Mouse (Mus musculus): ENCODE data around the gene Fam186b. TPM values are rescaled to one million over a fixed set of nuclear protein-coding genes. Genes with fewer than 3 reads are reported as not detected.
A peak's percentile ranks its signal among the peaks of the same experiment; 100 is the strongest.
"Not testable (repeated sequence)": the region's sequence is repeated elsewhere in the genome, so short reads cannot be mapped to it uniquely, and the experiment has no call there.

Gene Fam186b
- polyA plus RNA-seq, 1 experiment, result 0.06 TPM

GRCm38 (mm10) chr15:99248972-99249371 lies 46.7 kb downstream of the Fam186b start:
- Histone ChIP-seq H3K4me3 (no peak overlapping the region), H3K4me2 (ENCODE audit: low read depth) (peak overlapping the region; percentile 95), H3K27me3 (ENCODE audit: control insufficient read depth, insufficient read depth, insufficient read length) (no peaks in the 10 kb centered on the region), H3ac (ENCODE audit: control insufficient read depth, insufficient read length) (no peak overlapping the region), H3K79me2 (ENCODE audit: control insufficient read depth, insufficient read depth) (peaks cover 13% of the 10 kb centered on the region), H3K36me3 (ENCODE audit: control insufficient read depth, insufficient read depth) (peaks cover 19% of the 10 kb centered on the region)
- TF ChIP-seq MAX (IDR thresholded peaks at IDR 0.05; ENCODE audit: low read depth), result no peak
- peak in 1 of 3 experiments; percentile 60 for TF ChIP-seq MYOG (IDR thresholded peaks at IDR 0.05; ENCODE audit: control insufficient read depth in 1 of 3, insufficient read depth in 1 of 3, insufficient read length in 2 of 3, low read depth in 2 of 3)
- TF ChIP-seq MYOD1 (IDR thresholded peaks at IDR 0.05; ENCODE audit: control insufficient read depth in 1 of 3, insufficient read length in 2 of 3, low read depth in 2 of 3), result peak in 2 of 3 experiments; percentile 3 to 71

- not testable (repeated sequence) for H3K27me3 ChIP-seq (ENCODE audit: control insufficient read depth, insufficient read depth, insufficient read length); H3K4me3 ChIP-seq; H3K4me2 ChIP-seq (ENCODE audit: low read depth); H3ac ChIP-seq (ENCODE audit: control insufficient read depth, insufficient read length)
- Histone ChIP-seq H3K79me2 (ENCODE audit: control insufficient read depth, insufficient read depth) (peaks cover 13% of the 10 kb centered on the region), H3K36me3 (ENCODE audit: control insufficient read depth, insufficient read depth) (peaks cover 19% of the 10 kb centered on the region)
These were observed 49.0 kb downstream of the Fam186b start for GRCm38 (mm10) chr15:99246736-99247135.

- Histone ChIP-seq H3K4me3 (no peak overlapping the region), H3K4me2 (ENCODE audit: low read depth) (no peak overlapping the region), H3ac (ENCODE audit: control insufficient read depth, insufficient read length) (no peak overlapping the region), H3K27me3 (ENCODE audit: control insufficient read depth, insufficient read depth, insufficient read length) (no peaks in the 10 kb centered on the region), H3K79me2 (ENCODE audit: control insufficient read depth, insufficient read depth) (no peaks in the 10 kb centered on the region), H3K36me3 (ENCODE audit: control insufficient read depth, insufficient read depth) (peaks cover 10% of the 10 kb centered on the region)
- no peak for TF ChIP-seq MYOG (IDR thresholded peaks at IDR 0.05; ENCODE audit: control insufficient read depth in 1 of 3, insufficient read depth in 1 of 3, insufficient read length in 2 of 3, low read depth in 2 of 3)
- no peak for TF ChIP-seq REST (IDR thresholded peaks at IDR 0.05; ENCODE audit: insufficient read depth, insufficient read length)
- TF ChIP-seq MYOD1 (IDR thresholded peaks at IDR 0.05; ENCODE audit: control insufficient read depth in 1 of 3, insufficient read length in 2 of 3, low read depth in 2 of 3), result no peak
- TF ChIP-seq TCF3 (IDR thresholded peaks at IDR 0.05; ENCODE audit: insufficient read length, low read depth), result no peak
- no peak for TF ChIP-seq E2F4 (IDR thresholded peaks at IDR 0.05; ENCODE audit: insufficient read depth)
- no peak for TF ChIP-seq POLR2A (IDR thresholded peaks at IDR 0.05; ENCODE audit: insufficient read length, low read depth)
- TF ChIP-seq CEBPB (IDR thresholded peaks at IDR 0.05; ENCODE audit: insufficient read depth, poor library complexity, severe bottlenecking), result no peak
- TF ChIP-seq TCF12 (IDR thresholded peaks at IDR 0.05; ENCODE audit: insufficient read depth, poor library complexity, severe bottlenecking), result no peak
- no peak for TF ChIP-seq POLR2AphosphoS2 (IDR thresholded peaks at IDR 0.05; ENCODE audit: insufficient read length, low read depth)
These were observed 53.6 kb downstream of the Fam186b start for GRCm38 (mm10) chr15:99242045-99242444.

- peaks cover 4% of the 10 kb centered on the region for H3K27me3 ChIP-seq (ENCODE audit: control insufficient read depth, insufficient read depth, insufficient read length)
- H3K36me3 ChIP-seq (ENCODE audit: control insufficient read depth, insufficient read depth), result peaks cover 5% of the 10 kb centered on the region
- H3K79me2 ChIP-seq (ENCODE audit: control insufficient read depth, insufficient read depth), result no peaks in the 10 kb centered on the region
- no peak overlapping the region for H3K4me2 ChIP-seq (ENCODE audit: low read depth)
- no peak for TF ChIP-seq TCF3 (IDR thresholded peaks at IDR 0.05; ENCODE audit: insufficient read length, low read depth)
- TF ChIP-seq MYOG (IDR thresholded peaks at IDR 0.05; ENCODE audit: control insufficient read depth in 1 of 3, insufficient read depth in 1 of 3, insufficient read length in 2 of 3, low read depth in 2 of 3), result no peak
- no peak for TF ChIP-seq SRF (IDR thresholded peaks at IDR 0.05; ENCODE audit: control insufficient read depth, insufficient read length, low read depth)
- no peak for TF ChIP-seq MYOD1 (IDR thresholded peaks at IDR 0.05; ENCODE audit: control insufficient read depth in 1 of 3, insufficient read length in 2 of 3, low read depth in 2 of 3)
- TF ChIP-seq REST (IDR thresholded peaks at IDR 0.05; ENCODE audit: insufficient read depth, insufficient read length), result no peak
- TF ChIP-seq USF1 (IDR thresholded peaks at IDR 0.05; ENCODE audit: low read depth), result no peak
- TF ChIP-seq MAX (IDR thresholded peaks at IDR 0.05; ENCODE audit: low read depth), result no peak
- TF ChIP-seq POLR2A (IDR thresholded peaks at IDR 0.05; ENCODE audit: insufficient read length, low read depth), result no peak
- no peak for TF ChIP-seq POLR2AphosphoS2 (IDR thresholded peaks at IDR 0.05; ENCODE audit: insufficient read length, low read depth)
- no peak for TF ChIP-seq TCF12 (IDR thresholded peaks at IDR 0.05; ENCODE audit: insufficient read depth, poor library complexity, severe bottlenecking)
- TF ChIP-seq E2F4 (IDR thresholded peaks at IDR 0.05; ENCODE audit: insufficient read depth), result no peak
- no peak for TF ChIP-seq CEBPB (IDR thresholded peaks at IDR 0.05; ENCODE audit: insufficient read depth, poor library complexity, severe bottlenecking)
- H3ac ChIP-seq (ENCODE audit: control insufficient read depth, insufficient read length), result no peak overlapping the region
- no peak overlapping the region for H3K4me3 ChIP-seq
These were observed 54.4 kb downstream of the Fam186b start for GRCm38 (mm10) chr15:99241249-99241648.

- TF ChIP-seq MAX (IDR thresholded peaks at IDR 0.05; ENCODE audit: low read depth) (no peak), REST (IDR thresholded peaks at IDR 0.05; ENCODE audit: insufficient read depth, insufficient read length) (no peak), E2F4 (IDR thresholded peaks at IDR 0.05; ENCODE audit: insufficient read depth) (no peak), TCF12 (IDR thresholded peaks at IDR 0.05; ENCODE audit: insufficient read depth, poor library complexity, severe bottlenecking) (no peak), SRF (IDR thresholded peaks at IDR 0.05; ENCODE audit: control insufficient read depth, insufficient read length, low read depth) (no peak)
- Histone ChIP-seq H3K79me2 (ENCODE audit: control insufficient read depth, insufficient read depth) (no peaks in the 10 kb centered on the region), H3K4me2 (ENCODE audit: low read depth) (no peak overlapping the region), H3ac (ENCODE audit: control insufficient read depth, insufficient read length) (no peak overlapping the region), H3K4me3 (no peak overlapping the region), H3K36me3 (ENCODE audit: control insufficient read depth, insufficient read depth) (no peaks in the 10 kb centered on the region), H3K27me3 (ENCODE audit: control insufficient read depth, insufficient read depth, insufficient read length) (peaks cover 12% of the 10 kb centered on the region)
These were observed 55.6 kb downstream of the Fam186b start for GRCm38 (mm10) chr15:99240129-99240528.
